ENCODE assay signal across 31 mouse cellular contexts in genomic region chr16:25038529-25038928, GRCm38 (mm10).
A peak's percentile ranks its signal among the peaks of the same experiment; 100 is the strongest.
DNase-seq lines count a peak whose midpoint lies in the region; ATAC-seq and TF ChIP-seq lines count a peak whose summit lies in the region.
"Had no signal": no experiment of that assay in that cellular context is flagged by ENCODE, and none has a peak within 500 bp of the region (broad histone marks: within the 10 kb centered on the region; RNA-seq: fewer than 3 reads in every experiment).

No protein-coding gene starts in this region.

- peak; percentile 45; the same call in 1 of the 2 replicates for TF ChIP-seq EP300 in CH12.LX (IDR thresholded peaks at IDR 0.05; ENCODE audit: low read length)

- no peaks in the 10 kb centered on the region for H3K27me3 ChIP-seq in CH12.LX (replicated peaks)
- H3K27me3 ChIP-seq: embryonic facial prominence, embryonic 15.5 days; heart, embryonic 12.5 days; liver, embryonic 13.5 days; megakaryocyte, embryonic 14.5 days; midbrain, embryonic 12.5 days had no signal

- H3K4me1 ChIP-seq in CH12.LX (ENCODE audit: control insufficient read depth in 1 of 2, insufficient read depth in 2 of 2), result peaks cover 5 to 18% of the 10 kb centered on the region in 2 experiments
- H3K4me1 ChIP-seq: liver, embryonic 13.5 days; midbrain, embryonic 12.5 days had no signal

- ATAC-seq in common myeloid progenitor, adult 5-6 weeks (replicated peaks; ENCODE audit: low read depth, poor library complexity, severe bottlenecking), result peak; percentile 63
- peak; percentile 68 for ATAC-seq in monocyte, adult 5-6 weeks (replicated peaks; ENCODE audit: insufficient number of reproducible peaks, low FRiP score, low TSS enrichment, poor library complexity, severe bottlenecking)
- ATAC-seq: forebrain, embryonic 14.5 days; intestine, postnatal 0 days; lung, postnatal 0 days had no signal

- no peak for TF ChIP-seq RAD21 in CH12.LX (IDR thresholded peaks at IDR 0.05; ENCODE audit: low read depth, low read length)

- no peak overlapping the region for H3K9ac ChIP-seq in CH12.LX (ENCODE audit: insufficient read depth, low read depth)
- H3K9ac ChIP-seq: embryonic facial prominence, embryonic 15.5 days; heart, embryonic 12.5 days; hindbrain, embryonic 14.5 days; liver, embryonic 13.5 days; midbrain, embryonic 12.5 days had no signal

- TF ChIP-seq POLR2A in CH12.LX (IDR thresholded peaks at IDR 0.05; ENCODE audit: low read depth, low read length), result no peak

- dilution Hi-C loops in CH12.LX (cut with MboI; ENCODE audit: extremely low pct_ligation_motif_present, extremely low pct_unique_long_range_greater_than_20kb, low sequenced_read_pairs), result no loop called here

- H3K36me3 ChIP-seq in CH12.LX (replicated peaks in 1 of 2; ENCODE audit: control insufficient read depth in 1 of 2, insufficient read depth in 1 of 2, low read length in 1 of 2), result no peaks in the 10 kb centered on the region
- H3K36me3 ChIP-seq: embryonic facial prominence, embryonic 10.5 days; embryonic facial prominence, embryonic 15.5 days; heart, embryonic 12.5 days; liver, embryonic 13.5 days; midbrain, embryonic 12.5 days had no signal

- in situ Hi-C loops in CH12.LX (cut with MboI; ENCODE audit: low pct_ligation_motif_present, low pct_unique_long_range_greater_than_20kb, low sequenced_read_pairs), result no loop called here

- no peak overlapping the region for H3K4me2 ChIP-seq in CH12.LX (ENCODE audit: insufficient read depth, low read depth, poor library complexity, severe bottlenecking)
- H3K4me2 ChIP-seq: embryonic facial prominence, embryonic 15.5 days; heart, embryonic 12.5 days; hindbrain, embryonic 14.5 days; liver, embryonic 13.5 days; midbrain, embryonic 12.5 days had no signal

- H3K4me3 ChIP-seq in CH12.LX (replicated peaks in 1 of 3; ENCODE audit: low read depth in 2 of 3, low read length in 2 of 3, poor library complexity in 1 of 3), result no peak overlapping the region
- H3K4me3 ChIP-seq: embryonic facial prominence, embryonic 10.5 days; embryonic facial prominence, embryonic 15.5 days; heart, embryonic 12.5 days; left cerebral cortex, adult 2 months; liver, embryonic 13.5 days; megakaryocyte, embryonic 14.5 days; midbrain, embryonic 12.5 days had no signal

- peaks cover 1% of the 10 kb centered on the region for H3K9me3 ChIP-seq in CH12.LX (replicated peaks; ENCODE audit: low read length)
- H3K9me3 ChIP-seq: embryonic facial prominence, embryonic 10.5 days; embryonic facial prominence, embryonic 15.5 days; heart, embryonic 12.5 days; liver, embryonic 13.5 days; midbrain, embryonic 12.5 days had no signal

- DNase-seq in CH12.LX (ENCODE audit: extremely low read depth) (peak; percentile 22), R1 (ENCODE audit: low read depth, low spot score) (peak; percentile 95)
- no peak for DNase-seq in natural killer cell, adult 2 months (ENCODE audit: low spot score in 2 of 2)
- no peak for DNase-seq in layer of hippocampus, postnatal 10 days (ENCODE audit: low spot score in 2 of 2)
- no peak for DNase-seq in left cerebral cortex, adult 8-10 months (ENCODE audit: low spot score in 2 of 2)
- no peak for DNase-seq in lung, postnatal 4 days
- DNase-seq: adrenal gland, postnatal 14 days; cerebellum, adult 2 months; cerebellum, postnatal 14 days; gastrocnemius, postnatal 14 days; heart, adult 18-20 months; heart, postnatal 4 days; kidney, adult 9 months; kidney, postnatal 25 days; liver, embryonic 13.5 days; lung, adult 18-20 months; right cerebral cortex, adult 18-20 months; thymus, adult 2 months; thymus, postnatal 4 days had no signal

- H3K27ac ChIP-seq in CH12.LX (ENCODE audit: insufficient read depth, low read depth), result no peak overlapping the region
- H3K27ac ChIP-seq: embryonic facial prominence, embryonic 10.5 days; embryonic facial prominence, embryonic 15.5 days; hindbrain, embryonic 14.5 days; left cerebral cortex, adult 2 months; liver, embryonic 13.5 days; midbrain, embryonic 12.5 days had no signal

- H3K79me2 ChIP-seq in CH12.LX (replicated peaks; ENCODE audit: control insufficient read depth, extremely low read depth, insufficient read depth, poor library complexity, severe bottlenecking), result no peaks in the 10 kb centered on the region

- TF ChIP-seq CTCF in CH12.LX (conservative IDR thresholded peaks at IDR 0.05 in 1 of 2, IDR thresholded peaks at IDR 0.05 in 1 of 2; ENCODE audit: low read depth in 2 of 2, low read length in 2 of 2), result no peak

TF ChIP-seq in CH12.LX, 34 proteins besides CTCF, POLR2A, EP300 and RAD21:
- TF ChIP-seq HCFC1 (IDR thresholded peaks at IDR 0.05; ENCODE audit: low read depth, low read length), result no peak
- TF ChIP-seq JUND (conservative IDR thresholded peaks at IDR 0.05; ENCODE audit: low read depth, low read length), result no peak
- TF ChIP-seq ZNF384 (IDR thresholded peaks at IDR 0.05; ENCODE audit: low read depth, low read length), result no peak
- TF ChIP-seq IRF4 (IDR thresholded peaks at IDR 0.05; ENCODE audit: low read depth, low read length), result no peak
- TF ChIP-seq ELF1 (IDR thresholded peaks at IDR 0.05; ENCODE audit: low read depth, low read length), result no peak
- no peak for TF ChIP-seq NELFE (IDR thresholded peaks at IDR 0.05; ENCODE audit: low read depth, low read length)
- TF ChIP-seq TCF12 (IDR thresholded peaks at IDR 0.05; ENCODE audit: low read depth, low read length), result no peak
- no peak for TF ChIP-seq JUN (IDR thresholded peaks at IDR 0.05; ENCODE audit: insufficient read depth, low read depth, low read length)
- TF ChIP-seq POLR2AphosphoS2 (IDR thresholded peaks at IDR 0.05; ENCODE audit: low read depth, low read length), result no peak

Comparison
In these comparisons a context has a peak if more than half of its experiments do, and no peak if none do; other contexts are left out.
1. DNase-seq: peak in CH12.LX (single experiment) and R1 (single experiment); none in natural killer cell, adult 2 months (0 of 2), layer of hippocampus, postnatal 10 days (0 of 2), left cerebral cortex, adult 8-10 months (0 of 2) and lung, postnatal 4 days (0 of 2).